Mouse (Mus musculus): ENCODE measurements around the gene Bsn. TPM values are rescaled to one million over a fixed set of nuclear protein-coding genes. Genes with fewer than 3 reads are reported as not detected.
"Not testable (repeated sequence)": the region's sequence is repeated elsewhere in the genome, so short reads cannot be mapped to it uniquely, and the experiment has no call there.

Bsn gene
- total RNA-seq, 2 experiments from 2014 or later = 0.05 to 0.07 TPM

- intact Hi-C loops (cut with DNase I) = no loop called here
- DNase-seq = no peak
Observed at GRCm38 (mm10) chr9:108156786-108157185, 33.4 kb downstream of the Bsn start.

GRCm38 (mm10) chr9:108154814-108155213, 35.4 kb downstream of the Bsn start:
- no peak for DNase-seq

GRCm38 (mm10) chr9:108153516-108154448, 36.4 kb downstream of the Bsn start:
- DNase-seq = peak in 1 of 2 experiments; percentile 15
- intact Hi-C loops (cut with DNase I) = no loop called here

More at GRCm38 (mm10) chr9:108154814-108155213, 35.4 kb downstream of the Bsn start:
- intact Hi-C loops (cut with DNase I) = no loop called here

GRCm38 (mm10) chr9:108150486-108150885, 39.7 kb downstream of the Bsn start:
- intact Hi-C loops (cut with DNase I) = no loop called here
- no peak for DNase-seq

- intact Hi-C loops (cut with DNase I) = no loop called here
- DNase-seq = no peak
Observed at GRCm38 (mm10) chr9:108149817-108150216, 40.4 kb downstream of the Bsn start.

DNA sequence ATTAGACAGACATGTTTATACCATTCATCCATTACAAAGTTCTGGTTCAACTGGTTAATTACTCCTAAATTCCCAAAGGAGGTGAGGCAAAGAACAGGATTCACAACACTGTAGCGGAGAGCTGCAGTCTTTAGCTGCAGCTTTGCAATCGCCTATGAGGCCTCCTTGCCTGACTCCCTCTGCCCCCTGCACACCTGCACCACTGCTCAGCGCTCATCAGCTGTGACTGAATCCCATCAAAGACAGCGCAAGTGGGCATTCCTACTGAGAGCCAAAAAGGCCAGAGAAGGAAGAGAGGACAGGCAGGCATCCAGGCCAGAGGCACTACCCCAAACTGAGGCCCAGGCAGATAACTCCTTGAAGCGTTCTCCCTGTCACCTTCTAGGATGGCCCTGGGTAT, 42.6 kb downstream of the Bsn start:
- DNase-seq = no peak
- intact Hi-C loops (cut with DNase I) = no loop called here

GRCm38 (mm10) chr9:108146451-108146850, 43.7 kb downstream of the Bsn start:
- DNase-seq = no peak
- intact Hi-C loops (cut with DNase I) = no loop called here

DNA sequence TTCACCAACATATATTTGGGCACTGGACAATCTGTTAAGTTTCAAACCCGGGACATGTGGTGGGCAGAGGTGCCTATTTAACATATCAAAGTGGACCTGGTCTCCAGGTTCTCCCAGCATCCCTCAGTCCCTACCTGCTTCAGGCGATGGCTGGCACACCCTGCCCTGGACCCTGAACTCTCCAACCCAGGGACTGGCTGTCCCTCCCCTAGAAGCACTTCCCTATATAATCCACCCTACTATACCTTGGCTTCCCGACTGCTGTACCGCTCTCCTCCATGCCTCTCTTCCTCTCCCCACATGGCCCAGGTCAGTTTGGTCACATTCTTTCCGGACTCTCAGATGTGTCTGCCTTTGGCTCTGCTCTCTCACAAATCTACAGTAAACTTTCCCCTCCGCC, 44.4 kb downstream of the Bsn start:
- intact Hi-C loops (cut with DNase I) = no loop called here
- DNase-seq = no peak

GRCm38 (mm10) chr9:108144371-108145270, 45.6 kb downstream of the Bsn start:
- no peak for DNase-seq
- intact Hi-C loops (cut with DNase I) = no loop called here

DNA sequence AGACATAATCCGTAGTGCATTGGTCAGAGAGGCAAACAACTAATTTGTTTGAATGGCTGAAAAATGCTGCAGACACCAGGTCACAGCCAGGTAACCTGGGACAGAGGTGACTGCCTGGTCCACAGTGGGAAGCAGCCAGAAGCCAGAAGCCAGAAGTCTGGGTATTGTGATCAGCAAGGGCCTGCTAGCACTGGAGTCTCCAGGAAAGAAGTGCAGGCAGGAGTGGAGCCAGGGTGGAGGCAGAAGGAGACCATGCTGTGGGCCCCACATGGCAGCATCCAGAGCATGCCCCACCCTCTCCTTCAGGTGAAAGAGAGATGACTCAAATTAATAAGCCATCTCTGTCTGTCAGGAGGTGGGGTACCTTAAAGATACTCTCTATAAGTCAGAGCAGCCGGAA, 46.7 kb downstream of the Bsn start:
- intact Hi-C loops (cut with DNase I) = no loop called here
- no peak for DNase-seq

DNA sequence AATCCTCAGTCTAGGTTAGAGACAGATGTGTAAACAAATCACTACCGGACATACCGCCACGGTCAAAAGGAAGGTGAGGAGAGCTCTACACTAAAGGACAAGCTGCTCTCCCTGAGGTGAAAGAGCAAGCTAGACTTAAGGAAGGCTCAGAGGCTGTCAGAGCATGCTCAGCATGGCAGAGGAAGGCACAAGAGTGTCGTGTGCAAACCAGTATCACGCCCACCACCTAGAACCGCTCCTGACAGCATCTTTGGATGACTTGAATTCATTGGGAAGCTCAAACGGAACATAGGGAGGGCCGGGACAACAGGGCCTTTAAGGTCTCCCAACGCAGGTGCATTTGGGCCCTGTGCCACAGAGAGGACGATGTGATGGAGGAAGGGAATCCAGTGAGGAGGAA, 48.8 kb downstream of the Bsn start:
- intact Hi-C loops (cut with DNase I) = no loop called here
- no peak for DNase-seq

DNA sequence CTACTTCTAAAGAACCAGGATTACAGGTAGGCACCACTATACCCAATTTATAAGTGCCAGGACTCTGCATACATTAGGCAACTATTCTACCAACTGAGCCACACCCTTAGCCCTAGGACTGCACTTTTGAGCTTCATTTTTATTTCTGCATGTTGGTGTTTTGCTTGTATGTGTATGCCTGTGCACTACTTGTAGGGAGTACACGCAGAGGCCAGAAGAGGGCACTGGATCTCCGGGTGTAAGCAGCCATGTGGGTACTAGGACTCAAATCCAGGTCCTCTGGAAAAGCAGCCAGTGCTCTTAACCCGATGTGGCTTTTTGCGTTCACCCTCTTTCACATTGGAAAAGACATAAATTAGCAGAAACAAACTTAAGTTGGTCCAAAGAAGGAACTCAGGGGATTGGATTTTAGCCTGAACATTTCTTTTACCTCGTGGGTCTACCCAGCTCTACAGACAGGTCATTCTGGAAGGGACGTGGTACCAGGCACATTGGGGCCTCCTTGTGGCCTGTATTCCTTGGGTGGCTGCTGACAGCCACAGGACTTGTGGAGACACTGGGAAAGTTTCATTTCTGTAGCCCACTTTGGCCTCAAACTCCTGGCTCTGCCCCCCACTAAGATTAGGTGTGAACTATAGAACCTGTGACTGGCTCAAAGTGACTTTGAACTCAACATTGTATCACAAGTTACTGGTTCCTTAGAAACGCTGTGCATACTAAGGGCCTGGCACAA, 50.1 kb downstream of the Bsn start:
- no peak for DNase-seq
- intact Hi-C loops (cut with DNase I) = loop anchor here (5.0 kb wide), 1 partner anchor 142 kb away; no protein-coding TSS in a partner anchor

DNA sequence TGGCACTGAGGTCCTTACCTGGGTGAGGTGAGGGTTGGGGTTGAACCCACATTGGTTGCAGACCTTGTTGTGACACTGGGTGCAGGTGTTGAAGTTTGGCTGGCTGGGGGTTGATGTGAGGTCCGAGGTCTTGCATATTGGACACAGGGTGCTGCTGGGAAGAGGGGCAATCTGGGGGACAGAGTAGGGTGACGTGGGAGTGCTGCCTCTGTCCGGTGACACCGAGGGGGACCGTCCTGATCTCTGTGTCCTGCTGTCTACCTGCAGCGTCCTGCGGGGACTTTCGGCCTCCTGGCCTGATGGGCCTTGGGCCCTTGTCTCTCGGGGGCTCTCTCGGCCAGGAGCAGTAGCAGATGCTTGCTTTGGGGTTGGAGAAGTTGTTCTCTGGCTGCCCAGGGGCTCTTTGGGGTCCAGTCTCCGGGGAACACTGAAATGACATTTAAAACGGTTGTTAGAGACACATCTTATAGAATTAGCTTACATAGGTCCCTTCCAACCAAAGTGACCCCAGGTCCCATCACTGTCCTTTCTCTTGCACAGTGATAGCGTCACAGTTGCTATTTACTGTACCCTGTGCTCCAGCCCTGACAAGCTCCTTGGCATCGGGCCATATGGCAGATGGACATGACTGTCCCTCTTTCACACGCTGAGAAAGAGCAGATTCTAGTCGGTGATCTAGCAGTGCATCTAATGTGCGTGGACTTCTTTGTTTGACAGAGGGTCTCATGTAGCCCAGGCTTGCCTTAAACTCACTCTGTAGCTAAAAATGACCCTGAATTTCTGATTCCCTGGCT, 50.8 kb downstream of the Bsn start:
- no peak for DNase-seq
- intact Hi-C loops (cut with DNase I) = loop anchor here (5.0 kb wide), 1 partner anchor 143 kb away; no protein-coding TSS in a partner anchor

- DNase-seq = no peak
- intact Hi-C loops (cut with DNase I) = loop anchor here (5.0 kb wide), 1 partner anchor 144 kb away; no protein-coding TSS in a partner anchor
Observed at GRCm38 (mm10) chr9:108138118-108138517, 52.1 kb downstream of the Bsn start.

GRCm38 (mm10) chr9:108137523-108137922, 52.7 kb downstream of the Bsn start:
- DNase-seq = no peak
- intact Hi-C loops (cut with DNase I) = loop anchor here (2.0 to 5.0 kb wide), 2 partner anchors 63 to 145 kb away; no protein-coding TSS in a partner anchor

GRCm38 (mm10) chr9:108136930-108137462, 53.2 kb downstream of the Bsn start:
- intact Hi-C loops (cut with DNase I) = loop anchor here (2.0 to 5.0 kb wide), 2 partner anchors 64 to 145 kb away; no protein-coding TSS in a partner anchor
- no peak for DNase-seq

GRCm38 (mm10) chr9:108136225-108136624, 54.0 kb downstream of the Bsn start:
- peak in 1 of 2 experiments; percentile 40 for DNase-seq

GRCm38 (mm10) chr9:108135679-108136078, 54.5 kb downstream of the Bsn start:
- intact Hi-C loops (cut with DNase I) = loop anchor here (2.0 to 5.0 kb wide), 2 partner anchors 65 to 147 kb away; no protein-coding TSS in a partner anchor
- DNase-seq = not testable (repeated sequence)

More at GRCm38 (mm10) chr9:108136225-108136624, 54.0 kb downstream of the Bsn start:
- intact Hi-C loops (cut with DNase I) = loop anchor here (2.0 to 5.0 kb wide), 2 partner anchors 65 to 146 kb away; no protein-coding TSS in a partner anchor

GRCm38 (mm10) chr9:108133478-108133877, 56.7 kb downstream of the Bsn start:
- intact Hi-C loops (cut with DNase I) = no loop called here

More at GRCm38 (mm10) chr9:108133478-108133877, 56.7 kb downstream of the Bsn start:
- DNase-seq = no peak

Measured in heart, postnatal 14 days (tissue).